Mouse (Mus musculus) embryonic stem cell, embryonic (primary cell): ENCODE measurements around the gene Adra2a.

ENCODE experiments used
- CTCF ChIA-PET, 4 experiments: fragments of 300-600 bp in 2 of 4; fragments of 350-600 bp in 2 of 4; sonication (Branson Sonifier 250); formaldehyde crosslinking; loops; one replicate each; lab custom pipeline; 2022; ENCODE audit warnings: inconsistent platforms in 2 of 4; lab: Charles Lee
- POLR2A ChIA-PET, 4 experiments: fragments of 300-600 bp in 2 of 4; fragments of 350-600 bp in 2 of 4; sonication (Branson Sonifier 250); formaldehyde crosslinking; loops; one replicate each; lab custom pipeline; 2022; ENCODE audit warnings: antibody characterized with exemption in 4 of 4, inconsistent platforms in 1 of 4; lab: Charles Lee

Adra2a gene

DNA sequence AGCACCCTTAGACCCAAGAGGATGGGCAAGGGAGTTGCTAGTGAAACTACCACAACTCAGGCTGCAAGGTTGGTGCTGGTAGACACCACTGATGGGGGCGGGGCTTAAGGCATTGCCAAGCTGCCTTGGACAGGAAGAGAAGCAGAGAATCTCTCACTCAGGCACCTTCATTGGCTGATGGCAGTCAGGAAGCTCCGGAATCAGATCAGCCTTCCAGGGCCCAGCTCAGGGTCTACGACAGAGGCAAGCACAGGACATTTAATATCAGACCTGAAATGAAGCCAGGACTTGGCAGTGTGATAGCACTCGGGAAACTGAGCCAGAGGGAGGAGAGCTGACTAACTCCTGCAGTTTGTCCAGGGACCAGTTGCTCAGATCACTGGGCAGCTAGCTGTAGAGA, 7.7 kb downstream of the Adra2a start:
- ChIA-PET CTCF (interaction anchor here in 2 of 4 experiments (0.6 to 0.7 kb wide), 2 partner anchors 274 to 1789 kb away, joined by 5 to 10 read pairs; no protein-coding TSS in a partner anchor), POLR2A (interaction anchor here in 1 of 4 experiments (0.5 kb wide), 1 partner anchor 36 kb away, joined by 4 read pairs; no protein-coding TSS in a partner anchor)

DNA sequence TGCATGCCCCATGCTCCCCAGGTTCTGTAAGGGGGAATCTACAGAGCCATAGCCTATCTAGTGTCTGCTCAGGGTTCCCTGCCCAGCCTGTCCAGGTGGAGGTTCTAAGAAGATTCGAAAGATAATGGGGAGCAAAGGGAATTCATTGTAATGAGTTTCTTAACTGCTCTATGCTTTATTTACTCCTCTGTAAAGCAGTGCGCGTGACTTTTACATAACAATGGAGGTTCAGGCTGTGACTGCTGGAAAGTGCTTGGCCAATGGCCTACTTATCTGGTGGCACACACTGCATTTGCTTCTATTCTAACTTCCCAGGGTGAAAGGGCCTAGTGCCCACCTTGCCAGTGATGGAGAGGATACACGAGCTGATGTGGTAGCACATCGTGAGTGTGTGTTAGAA, 11.9 kb downstream of the Adra2a start:
- CTCF ChIA-PET: interaction anchor here in 1 of 4 experiments (0.5 kb wide), 1 partner anchor 110 kb away, joined by 3 read pairs; no protein-coding TSS in a partner anchor
- POLR2A ChIA-PET: interaction anchor here in 2 of 4 experiments (0.6 to 3.1 kb wide), 2 partner anchors 10 to 206 kb away, joined by 3 to 12 read pairs; no protein-coding TSS in a partner anchor

GRCm38 (mm10) chr19:54068447-54068846, 24.5 kb downstream of the Adra2a start:
- ChIA-PET CTCF (no interaction called here), POLR2A (interaction anchor here in 1 of 4 experiments (1.9 kb wide), 1 partner anchor 19 kb away, joined by 8 read pairs; no protein-coding TSS in a partner anchor)

- ChIA-PET POLR2A (interaction anchor here in 2 of 4 experiments (0.6 to 1.2 kb wide), 2 partner anchors 44 to 211 kb away, joined by 3 read pairs; no protein-coding TSS in a partner anchor), CTCF (no interaction called here)
Measured at GRCm38 (mm10) chr19:54070521-54070920, 26.6 kb downstream of the Adra2a start.

- CTCF ChIA-PET: no interaction called here
- POLR2A ChIA-PET: no interaction called here
Measured at GRCm38 (mm10) chr19:54072233-54072800, 28.4 kb downstream of the Adra2a start.

GRCm38 (mm10) chr19:54076362-54077349, 32.7 kb downstream of the Adra2a start:
- ChIA-PET CTCF (interaction anchor here in 1 of 4 experiments (0.7 kb wide), 1 partner anchor 1166 kb away, joined by 5 read pairs; no protein-coding TSS in a partner anchor), POLR2A (interaction anchor here in 3 of 4 experiments (0.5 to 0.7 kb wide), 3 partner anchors 11 to 992 kb away, joined by 3 read pairs; no protein-coding TSS in a partner anchor)

GRCm38 (mm10) chr19:54081303-54081702, 37.4 kb downstream of the Adra2a start:
- POLR2A ChIA-PET: no interaction called here

DNA sequence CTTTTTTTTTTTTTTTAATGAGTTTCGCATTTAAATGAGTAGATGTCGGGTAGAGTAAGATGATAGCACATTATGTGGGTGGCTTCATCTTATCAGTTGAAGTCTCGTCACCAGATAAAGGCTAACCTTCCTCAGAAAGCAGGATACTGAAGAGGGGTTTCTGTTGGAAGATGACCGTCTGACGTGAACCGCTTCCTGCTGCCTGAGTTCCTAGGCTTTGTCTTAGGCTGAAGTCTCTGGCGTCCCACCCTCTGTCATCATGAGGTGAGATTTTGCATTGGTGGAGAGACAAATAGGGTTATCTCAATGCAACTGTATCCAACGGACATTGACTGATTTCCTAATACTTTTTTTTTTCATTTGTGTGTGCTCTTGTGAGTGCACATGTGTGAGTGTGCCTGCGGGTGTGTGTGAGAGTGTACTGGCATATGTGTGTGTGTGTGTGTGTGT, 37.8 kb downstream of the Adra2a start:
- POLR2A ChIA-PET: no interaction called here
- CTCF ChIA-PET: no interaction called here

More at GRCm38 (mm10) chr19:54081303-54081702, 37.4 kb downstream of the Adra2a start:
- CTCF ChIA-PET: no interaction called here

- ChIA-PET POLR2A (interaction anchor here (0.5 to 1.0 kb wide), 5 partner anchors 27 to 669 kb away, joined by 3 to 6 read pairs (median 3); partner anchors contain the start of gene Smc3 (in 1 of the 4)), CTCF (interaction anchor here in 2 of 4 experiments (0.6 to 0.7 kb wide), 2 partner anchors 42 to 1165 kb away, joined by 3 to 4 read pairs; no protein-coding TSS in a partner anchor)
Measured at GRCm38 (mm10) chr19:54087319-54087718, 43.4 kb downstream of the Adra2a start.

- CTCF ChIA-PET: no interaction called here
- POLR2A ChIA-PET: interaction anchor here in 2 of 4 experiments (0.6 to 1.1 kb wide), 3 partner anchors 13 to 1372 kb away, joined by 3 to 7 read pairs (median 5); no protein-coding TSS in a partner anchor
Measured at GRCm38 (mm10) chr19:54093599-54093998, 49.6 kb downstream of the Adra2a start.

DNA sequence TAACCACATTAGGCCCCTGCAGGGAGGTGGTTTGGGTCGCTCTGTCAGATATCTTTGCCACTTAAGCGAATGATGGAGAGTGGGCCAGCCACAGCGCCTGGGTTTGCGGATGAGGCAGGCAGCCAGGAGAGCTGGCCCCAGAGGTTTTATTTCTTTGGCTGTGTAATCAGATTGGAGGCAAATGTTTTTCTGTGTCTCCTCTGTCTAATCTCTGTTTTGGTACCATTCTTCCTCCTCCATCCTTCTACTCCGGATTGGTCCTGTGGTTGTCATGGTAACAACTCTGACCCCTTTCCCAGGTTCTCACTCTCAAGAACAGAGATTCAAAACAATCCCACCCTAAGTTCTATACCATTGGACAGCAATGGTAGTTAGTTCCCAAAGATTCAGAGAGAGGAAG, 51.8 kb downstream of the Adra2a start:
- CTCF ChIA-PET: no interaction called here
- POLR2A ChIA-PET: interaction anchor here in 1 of 4 experiments (1.1 kb wide), 1 partner anchor 8 kb away, joined by 3 read pairs; no protein-coding TSS in a partner anchor

DNA sequence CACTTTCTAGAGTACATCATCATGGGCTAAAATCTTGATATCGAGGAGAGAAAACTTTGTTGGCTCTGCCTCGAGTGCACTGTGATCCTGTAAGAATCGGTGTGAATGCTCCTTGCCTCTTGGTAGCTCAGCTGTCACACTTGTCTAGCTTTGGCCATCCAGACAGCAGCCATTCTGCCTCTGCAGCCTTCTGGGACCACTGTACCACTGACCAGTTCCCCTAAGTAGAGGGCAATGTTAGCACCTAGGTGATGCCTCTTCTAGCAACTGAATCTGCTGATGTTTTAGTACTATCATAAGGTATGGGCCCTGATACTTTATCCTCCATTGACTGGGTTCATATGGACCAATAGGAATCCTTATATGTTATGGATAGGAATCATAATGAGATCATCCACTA, 54.4 kb downstream of the Adra2a start:
- ChIA-PET POLR2A (no interaction called here), CTCF (no interaction called here)
